In genomic region chr6:137170646-137171045, GRCm38 (mm10) we compare ENCODE assay signal across 13 mouse cellular contexts.
"Had no signal": no experiment of that assay in that cellular context is flagged by ENCODE, and none has a peak within 500 bp of the region (broad histone marks: within the 10 kb centered on the region; RNA-seq: fewer than 3 reads in every experiment).

No protein-coding gene starts in this region.

- H3K4me2 ChIP-seq: kidney, embryonic 15.5 days; liver, embryonic 11.5 days; liver, embryonic 15.5 days; midbrain, embryonic 13.5 days; neural tube, embryonic 15.5 days had no signal

- ATAC-seq: intestine, embryonic 16.5 days had no signal

- DNase-seq: kidney, adult 2 months; right cerebral cortex, adult 18-20 months; thymus, postnatal 4 days had no signal

- H3K9ac ChIP-seq: kidney, embryonic 15.5 days; liver, embryonic 15.5 days; midbrain, embryonic 13.5 days; neural tube, embryonic 15.5 days had no signal

- H3K4me3 ChIP-seq: kidney, embryonic 15.5 days; left cerebral cortex, adult 2 months; limb, embryonic 10.5 days; liver, embryonic 15.5 days; midbrain, embryonic 13.5 days; myocyte; neural tube, embryonic 15.5 days had no signal

- H3K27ac ChIP-seq: kidney, embryonic 15.5 days; left cerebral cortex, adult 2 months; limb, embryonic 10.5 days; liver, embryonic 15.5 days; midbrain, embryonic 13.5 days; neural tube, embryonic 15.5 days; stomach, postnatal 0 days had no signal

- H3K4me1 ChIP-seq: liver, embryonic 15.5 days had no signal

- H3K9me3 ChIP-seq: kidney, embryonic 15.5 days; limb, embryonic 10.5 days; liver, embryonic 15.5 days; midbrain, embryonic 13.5 days; neural tube, embryonic 15.5 days had no signal

- H3K36me3 ChIP-seq: kidney, embryonic 15.5 days; limb, embryonic 10.5 days; liver, embryonic 15.5 days; midbrain, embryonic 13.5 days; neural tube, embryonic 15.5 days had no signal
